ENCODE assay signal across 10 mouse cellular contexts in genomic region chr7:79194560-79195413, GRCm38 (mm10). TPM values are rescaled to one million over a fixed set of nuclear protein-coding genes. Genes with fewer than 3 reads are reported as not detected.
DNase-seq lines count a peak whose midpoint lies in the region; ATAC-seq and TF ChIP-seq lines count a peak whose summit lies in the region.
"Had no signal": no experiment of that assay in that cellular context is flagged by ENCODE, and none has a peak within 500 bp of the region (broad histone marks: within the 10 kb centered on the region; RNA-seq: fewer than 3 reads in every experiment).

No protein-coding gene starts in this region.

- no peaks in the 10 kb centered on the region for H3K36me3 ChIP-seq in midbrain, embryonic 12.5 days
- no peaks in the 10 kb centered on the region for H3K36me3 ChIP-seq in midbrain, embryonic 10.5 days
- no peaks in the 10 kb centered on the region for H3K36me3 ChIP-seq in midbrain, postnatal 0 days (ENCODE audit: insufficient read depth, low read length)
- H3K36me3 ChIP-seq in kidney, adult 2 months (ENCODE audit: control insufficient read depth, insufficient read depth, low read length) = no peaks in the 10 kb centered on the region
- H3K36me3 ChIP-seq: heart, embryonic 13.5 days had no signal

- no peak overlapping the region for H3K4me2 ChIP-seq in midbrain, embryonic 12.5 days (replicated peaks)
- no peak overlapping the region for H3K4me2 ChIP-seq in midbrain, postnatal 0 days (ENCODE audit: low read depth, low read length, poor library complexity, severe bottlenecking)
- H3K4me2 ChIP-seq: heart, embryonic 13.5 days had no signal

- H3K9ac ChIP-seq in midbrain, embryonic 12.5 days (replicated peaks) = no peak overlapping the region
- no peak overlapping the region for H3K9ac ChIP-seq in midbrain, postnatal 0 days (replicated peaks; ENCODE audit: low read length, poor library complexity, severe bottlenecking)
- H3K9ac ChIP-seq: heart, embryonic 13.5 days had no signal

- TF ChIP-seq CTCF in midbrain, postnatal 0 days (IDR thresholded peaks at IDR 0.05) = no peak
- no peak for TF ChIP-seq CTCF in kidney, adult 2 months (conservative IDR thresholded peaks at IDR 0.05; ENCODE audit: insufficient read depth, insufficient read length, low read depth, low read length)

- TF ChIP-seq POLR2A in kidney, adult 2 months (IDR thresholded peaks at IDR 0.05; ENCODE audit: low read depth, low read length) = no peak

- ATAC-seq in midbrain, embryonic 12.5 days (ENCODE audit: low FRiP score, low read depth) = no peak
- ATAC-seq in midbrain, postnatal 0 days (ENCODE audit: low FRiP score) = peak; percentile 95

- peaks cover 19% of the 10 kb centered on the region for H3K4me1 ChIP-seq in midbrain, embryonic 12.5 days
- peaks cover 17% of the 10 kb centered on the region for H3K4me1 ChIP-seq in midbrain, embryonic 10.5 days
- no peaks in the 10 kb centered on the region for H3K4me1 ChIP-seq in midbrain, postnatal 0 days (ENCODE audit: insufficient read depth, low read length)
- no peaks in the 10 kb centered on the region for H3K4me1 ChIP-seq in kidney, adult 2 months (ENCODE audit: control insufficient read depth, insufficient read depth, low read length)

- DNase-seq in midbrain, embryonic 10.5 days (ENCODE audit: low spot score) = no peak
- peak; percentile 82 to 86 for DNase-seq in cerebellum, postnatal 14 days
- peak; percentile 64 to 80 for DNase-seq in layer of hippocampus, adult 18-20 months (ENCODE audit: low spot score in 2 of 2)
- peak; percentile 93 for DNase-seq in midbrain, postnatal 0 days (ENCODE audit: low spot score)
- no peak for DNase-seq in kidney, adult 2 months
- DNase-seq in kidney, adult 8-10 months = no peak
- no peak for DNase-seq in gastrocnemius, postnatal 4 days (ENCODE audit: low spot score in 2 of 2)

- H3K27ac ChIP-seq in midbrain, embryonic 12.5 days (replicated peaks) = 0 out of 2 replicates have a peak overlapping the region, but pooled peaks have one; percentile 15
- no peak overlapping the region for H3K27ac ChIP-seq in midbrain, embryonic 10.5 days (replicated peaks)
- H3K27ac ChIP-seq in midbrain, postnatal 0 days (ENCODE audit: low read depth, low read length) = peak overlapping the region; percentile 62; the same call in 1 of the 2 replicates
- H3K27ac ChIP-seq in kidney, adult 2 months (ENCODE audit: insufficient read depth, low read depth, low read length) = no peak overlapping the region
- H3K27ac ChIP-seq: heart, embryonic 13.5 days; macrophage had no signal

- no peaks in the 10 kb centered on the region for H3K9me3 ChIP-seq in midbrain, embryonic 12.5 days
- H3K9me3 ChIP-seq in midbrain, embryonic 10.5 days (replicated peaks) = no peaks in the 10 kb centered on the region
- no peaks in the 10 kb centered on the region for H3K9me3 ChIP-seq in midbrain, postnatal 0 days (ENCODE audit: low read length)
- H3K9me3 ChIP-seq: heart, embryonic 13.5 days had no signal

- H3K27me3 ChIP-seq in midbrain, embryonic 12.5 days = no peaks in the 10 kb centered on the region
- no peaks in the 10 kb centered on the region for H3K27me3 ChIP-seq in midbrain, embryonic 10.5 days (ENCODE audit: low read depth, poor library complexity, severe bottlenecking)
- H3K27me3 ChIP-seq in midbrain, postnatal 0 days (ENCODE audit: insufficient read depth, low read length) = no peaks in the 10 kb centered on the region
- no peaks in the 10 kb centered on the region for H3K27me3 ChIP-seq in kidney, adult 2 months (replicated peaks; ENCODE audit: control insufficient read depth, insufficient read depth, low read length)
- H3K27me3 ChIP-seq: heart, embryonic 13.5 days had no signal

- WGBS in midbrain, embryonic 12.5 days = 79% methylated on average over 16 of the region's 16 CpGs
- WGBS in midbrain, embryonic 10.5 days = 86% methylated on average over 16 of the region's 16 CpGs
- WGBS in midbrain, postnatal 0 days = 62% methylated on average over 16 of the region's 16 CpGs
- 84% methylated on average over 16 of the region's 16 CpGs for WGBS in kidney, adult 2 months

- H3K4me3 ChIP-seq in midbrain, embryonic 12.5 days = no peak overlapping the region
- H3K4me3 ChIP-seq in midbrain, embryonic 10.5 days = no peak overlapping the region
- H3K4me3 ChIP-seq in midbrain, postnatal 0 days (ENCODE audit: low read depth, low read length) = no peak overlapping the region
- H3K4me3 ChIP-seq in kidney, adult 2 months (ENCODE audit: insufficient read depth, low read depth, low read length) = no peak overlapping the region
- H3K4me3 ChIP-seq: heart, embryonic 13.5 days had no signal

RNA-seq across cellular contexts. Expression of gene Mfge8, which starts 45.9 kb away (rescaled TPM):
- polyA plus RNA-seq in midbrain, embryonic 12.5 days (2016; fragmentation: Nextera tagmentation; extraction: Ambion mirVana) = 57.6 and 68.1 TPM in 2 replicates
- 94.9 and 98.1 TPM in 2 replicates for polyA plus RNA-seq in midbrain, embryonic 10.5 days (2016; fragmentation: Nextera tagmentation; extraction: Ambion mirVana)
- 100 to 1,000 TPM; 184 to 202 TPM for total RNA-seq in layer of hippocampus, adult 18-20 months (2021)
- total RNA-seq in midbrain, postnatal 0 days (2014; rRNA removed) = 239 and 278 TPM in 2 replicates
- polyA plus RNA-seq in midbrain, postnatal 0 days (2015; fragmentation: Nextera tagmentation; extraction: Ambion mirVana) = 268 and 317 TPM in 2 replicates
- 177 and 191 TPM in 2 replicates for polyA plus RNA-seq in kidney, adult 2 months (2012; rRNA removed)
- 100 to 1,000 TPM; 103 TPM for total RNA-seq in gastrocnemius, postnatal 4 days (2021)

Comparison
In these comparisons a context has a peak if more than half of its experiments do, and no peak if none do; other contexts are left out.
1. H3K27ac ChIP-seq: peak in midbrain, embryonic 12.5 days (single experiment) and midbrain, postnatal 0 days (single experiment); none in midbrain, embryonic 10.5 days (single experiment) and kidney, adult 2 months (single experiment).
2. DNase-seq: peak in cerebellum, postnatal 14 days (2 of 2), layer of hippocampus, adult 18-20 months (2 of 2) and midbrain, postnatal 0 days (single experiment); none in midbrain, embryonic 10.5 days (single experiment), kidney, adult 2 months (single experiment), kidney, adult 8-10 months (0 of 2) and gastrocnemius, postnatal 4 days (0 of 2).